Mouse (Mus musculus) neutrophil, adult 59 days (primary cell): ENCODE results near the gene Ms4a10. TPM values are rescaled to one million over a fixed set of nuclear protein-coding genes. Genes with fewer than 3 reads are reported as not detected.

Experiments
- total RNA-seq, 2 experiments: library from RNA; stranded (reverse); gene quantifications; 1 replicate in 1 of 2; 2 replicates in 1 of 2; pipeline ENCODE4 v1.2.4; 2023

Ms4a10 gene
- total RNA-seq = not detected

GRCm38 (mm10) chr19:10974238-10974865 lies at the start of gene Ms4a10:
Gene Ms4a10 (minus strand): TSS chr19:10974670.

GRCm38 (mm10) chr19:11017891-11018290 lies 43.4 kb upstream of the Ms4a10 start, which contains the start of gene Ms4a18:
Gene Ms4a18 (minus strand): TSS chr19:11018031.

GRCm38 (mm10) chr19:10993150-10993549 lies 18.7 kb upstream of the Ms4a10 start, which contains the start of gene Ms4a15:
Gene Ms4a15 (minus strand): TSS chr19:10993250.

GRCm38 (mm10) chr19:10949112-10949511 lies 25.4 kb downstream of the Ms4a10 start, which contains the start of gene Ccdc86:
Gene Ccdc86 (minus strand): TSS chr19:10949266.

GRCm38 (mm10) chr19:10937110-10937563 lies 37.3 kb downstream of the Ms4a10 start, which contains the start of gene Ptgdr2:
Gene Ptgdr2 (plus strand): TSS chr19:10937160.

GRCm38 (mm10) chr19:10920532-10920931 lies 53.9 kb downstream of the Ms4a10 start, which contains the start of gene Zp1:
Gene Zp1 (minus strand): TSS chr19:10920632.

Other genes with a start within 250 kb of the Ms4a10 start
- gene Cd5, start 235.7 kb downstream of the Ms4a10 start, total RNA-seq = under 1 TPM in 1 of 2 experiments, not detected in 1; 0.20 TPM
- 1 to 10 TPM; 1.4 to 1.6 TPM for gene Cd6, start 144.6 kb downstream of the Ms4a10 start, total RNA-seq
- gene Slc15a3, start 134.9 kb downstream of the Ms4a10 start, total RNA-seq = 100 to 1,000 TPM; 150 to 158 TPM
- gene Tmem132a, start 104.7 kb downstream of the Ms4a10 start, total RNA-seq = under 1 TPM; 0.13 to 0.49 TPM
- gene Tmem109, start 92.7 kb downstream of the Ms4a10 start, total RNA-seq = 10 to 100 TPM; 23.8 to 40.2 TPM
- gene Prpf19, start 79.4 kb downstream of the Ms4a10 start, total RNA-seq = 10 to 100 TPM; 50.2 to 74.6 TPM
- gene Zp1, start 54.0 kb downstream of the Ms4a10 start, total RNA-seq = not detected
- gene Ptgdr2, start 37.5 kb downstream of the Ms4a10 start, total RNA-seq = not detected
- 10 to 100 TPM; 15.7 to 15.9 TPM for gene Ccdc86, start 25.4 kb downstream of the Ms4a10 start, total RNA-seq
- gene Ms4a15, start 18.6 kb upstream of the Ms4a10 start, total RNA-seq = not detected
- gene Ms4a18, start 43.4 kb upstream of the Ms4a10 start, total RNA-seq = not detected
- gene Ms4a8a, start 106.4 kb upstream of the Ms4a10 start, total RNA-seq = 10 to 100 TPM; 32.1 to 46.6 TPM
- gene 1700017D01Rik, start 156.2 kb upstream of the Ms4a10 start, total RNA-seq = not detected
- not detected for gene 1700025F22Rik, start 190.7 kb upstream of the Ms4a10 start, total RNA-seq
- gene Ms4a13, start 222.1 kb upstream of the Ms4a10 start, total RNA-seq = not detected